Mouse (Mus musculus): ENCODE data around the gene Gm12394.
"Not testable (repeated sequence)": the region's sequence is repeated elsewhere in the genome, so short reads cannot be mapped to it uniquely, and the experiment has no call there.

DNA sequence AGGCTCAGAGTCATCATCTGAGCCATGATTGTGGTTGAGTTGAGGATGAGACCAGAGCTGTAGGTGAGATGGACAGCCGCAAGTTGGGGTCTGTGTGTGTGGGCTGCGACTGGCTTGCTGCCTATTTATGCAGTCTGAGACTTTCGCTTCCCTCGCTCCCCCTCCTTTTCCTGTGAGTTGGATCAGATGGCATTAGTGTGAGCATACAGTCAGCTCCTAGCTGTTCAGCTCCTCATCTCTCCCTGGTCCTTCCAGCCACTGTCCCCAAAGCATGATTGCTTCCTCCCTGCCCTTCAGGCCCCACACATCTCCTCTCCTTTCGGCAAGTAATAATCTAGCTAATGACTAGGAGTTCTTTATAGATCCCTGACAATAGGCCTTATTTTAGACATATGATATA, 82.7 kb downstream of the Gm12394 start, which contains the start of gene Ccl21a:
- TF ChIP-seq CTCF (IDR thresholded peaks at IDR 0.05); POLR2A (IDR thresholded peaks at IDR 0.05; ENCODE audit: insufficient read depth, low read depth, low read length); EP300 (IDR thresholded peaks at IDR 0.05; ENCODE audit: insufficient read depth, low read depth, low read length): not testable (repeated sequence)

Measured in heart, adult 2 months (tissue).